Mouse (Mus musculus) kidney, adult 11 months (tissue): ENCODE results near the gene Fkbp6.

ENCODE experiments used
- DNase-seq: peaks from one replicate; pipeline ENCODE4 v3.0.0; 2022

The Fkbp6 gene

DNA sequence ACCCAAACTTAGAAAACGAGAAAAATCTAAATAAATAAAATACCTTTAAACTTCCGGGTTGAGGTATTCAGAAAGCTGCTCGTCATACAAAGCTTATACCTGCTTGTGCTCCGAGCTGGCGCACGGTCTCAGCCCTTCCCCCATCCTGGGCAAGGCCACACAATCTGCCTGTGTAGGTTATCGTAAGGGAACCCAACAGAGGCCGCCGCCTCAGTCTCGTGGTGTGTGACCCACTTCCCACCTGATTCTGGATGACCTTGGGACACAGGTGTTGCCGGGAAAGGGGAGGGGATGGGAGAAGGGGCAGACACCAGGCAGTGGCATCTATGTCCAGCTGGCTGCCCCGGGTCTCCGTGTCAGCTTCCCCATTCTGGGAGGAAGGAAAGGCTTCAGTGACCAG is 1.8 kb upstream of the Fkbp6 start:
- no peak for DNase-seq

DNA sequence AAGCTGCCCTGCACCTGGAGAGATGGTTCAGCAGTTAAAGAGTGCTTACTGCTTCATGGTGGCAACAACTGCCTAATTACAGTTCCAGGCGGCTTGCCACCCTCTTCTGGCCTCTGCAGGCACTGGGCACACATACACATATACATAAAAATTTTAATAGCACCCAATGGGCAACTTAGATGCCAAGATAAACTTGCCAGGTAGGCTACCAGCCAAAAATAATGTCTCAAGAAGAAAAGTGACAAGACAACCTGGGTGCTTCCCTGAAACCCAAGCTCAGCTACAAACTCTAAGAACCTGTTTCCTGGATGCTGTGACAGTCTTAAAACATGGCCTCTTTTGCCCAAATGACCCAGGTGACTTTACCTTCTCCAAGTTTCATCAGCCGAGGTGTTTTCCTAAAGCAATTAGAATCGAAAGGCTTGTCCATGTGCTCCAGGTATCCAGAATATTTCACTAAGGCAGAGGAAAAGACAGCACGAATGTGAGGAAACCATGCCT is 2.3 kb downstream of the Fkbp6 start:
- DNase-seq: no peak

DNA sequence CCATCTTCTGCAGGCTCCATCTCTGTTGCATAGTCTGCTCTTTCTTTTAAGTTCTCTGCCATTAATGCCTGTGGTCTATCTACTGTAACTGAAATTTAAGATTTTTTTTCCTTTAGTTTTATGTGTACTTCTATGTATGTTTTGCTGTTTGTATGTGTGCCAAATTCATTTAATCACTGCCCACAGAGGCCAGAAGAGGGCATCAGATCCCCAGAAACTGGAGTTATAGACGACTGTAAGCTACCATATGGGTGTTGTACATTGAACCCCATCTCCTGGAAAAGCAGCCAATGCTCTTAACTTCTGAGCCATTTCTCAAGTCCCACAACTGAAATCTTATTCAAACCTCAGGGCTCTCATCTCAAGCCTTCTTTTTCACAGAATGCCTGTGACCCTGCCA is 3.4 kb downstream of the Fkbp6 start:
- no peak for DNase-seq

DNA sequence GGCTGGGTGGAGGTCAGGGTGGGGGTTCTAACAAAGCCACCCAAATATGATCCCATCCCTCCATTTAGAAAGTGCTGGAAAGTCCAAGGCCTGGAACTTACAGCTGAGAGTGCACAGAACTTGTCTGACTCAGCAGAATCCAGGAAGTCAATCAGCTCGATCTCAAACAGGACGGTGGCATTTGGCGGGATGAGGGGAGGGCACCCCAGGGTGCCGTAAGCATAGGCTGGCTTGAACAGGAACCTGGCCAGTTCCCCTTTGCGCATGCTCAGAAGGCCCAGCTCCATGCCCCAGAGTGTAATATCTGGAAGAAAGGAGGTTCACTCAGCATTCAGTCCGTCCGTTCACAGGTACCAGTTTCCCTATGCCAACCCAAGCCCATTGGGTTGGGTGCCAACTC is 3.9 kb downstream of the Fkbp6 start:
- DNase-seq: peak; percentile 22

DNA sequence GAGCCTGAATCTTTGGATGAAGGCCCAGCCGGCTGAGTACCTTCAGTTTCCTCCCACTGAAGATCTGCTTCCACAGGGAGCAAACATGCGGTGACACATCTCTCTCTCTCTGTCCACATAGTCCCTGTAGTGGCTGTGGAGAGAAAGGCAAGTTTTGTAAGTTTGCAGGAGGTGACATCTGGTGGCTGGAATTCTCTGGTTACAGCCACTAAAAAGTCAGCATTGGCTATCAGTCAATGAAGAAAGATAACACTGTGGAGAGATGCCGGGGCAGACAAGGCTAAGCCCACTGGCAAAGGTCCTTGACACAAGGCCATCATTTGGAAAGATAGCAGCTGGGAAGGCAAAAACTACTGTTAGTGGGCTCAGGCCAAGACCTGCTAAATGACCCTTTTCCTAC is 12.3 kb downstream of the Fkbp6 start:
- no peak for DNase-seq

DNA sequence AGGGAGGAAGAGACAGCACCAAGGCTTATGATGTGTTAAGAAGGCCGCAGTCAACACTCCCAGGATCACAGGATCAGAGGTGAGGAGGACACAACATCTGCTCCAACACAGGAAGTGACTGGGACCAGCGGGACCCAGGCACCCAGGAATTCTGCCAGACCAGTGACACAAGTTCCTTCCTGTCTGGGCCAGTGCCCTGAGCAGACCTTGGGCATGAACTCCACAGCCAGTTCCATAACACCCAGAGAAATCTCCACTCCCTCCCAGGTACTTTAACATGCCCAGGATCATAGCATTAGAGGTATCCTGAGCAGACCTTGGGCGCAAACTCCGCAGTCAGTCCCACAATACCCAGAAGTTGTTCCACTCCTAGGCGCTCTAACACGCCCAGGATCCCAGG is 18.7 kb downstream of the Fkbp6 start:
- no peak for DNase-seq

DNA sequence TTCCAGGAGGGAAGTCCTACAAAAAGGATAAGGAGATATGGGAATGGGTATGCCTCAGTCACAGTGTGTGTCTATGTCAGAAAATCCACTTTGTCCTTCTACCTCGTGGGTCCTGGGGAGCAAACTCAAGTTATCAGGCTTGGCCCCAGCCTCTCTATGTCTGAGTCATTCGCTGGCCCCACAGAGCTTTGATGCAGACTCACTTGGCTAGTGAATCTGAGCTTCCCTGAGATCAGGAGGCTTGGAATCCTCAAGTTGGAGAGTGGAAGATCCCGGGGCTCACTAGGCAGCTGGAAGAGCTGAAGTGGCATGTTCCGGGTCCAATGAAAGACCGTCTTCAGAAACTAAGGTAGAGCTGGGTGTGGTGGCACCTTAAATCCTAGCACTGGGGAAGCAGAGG is 19.6 kb downstream of the Fkbp6 start:
- DNase-seq: no peak

DNA sequence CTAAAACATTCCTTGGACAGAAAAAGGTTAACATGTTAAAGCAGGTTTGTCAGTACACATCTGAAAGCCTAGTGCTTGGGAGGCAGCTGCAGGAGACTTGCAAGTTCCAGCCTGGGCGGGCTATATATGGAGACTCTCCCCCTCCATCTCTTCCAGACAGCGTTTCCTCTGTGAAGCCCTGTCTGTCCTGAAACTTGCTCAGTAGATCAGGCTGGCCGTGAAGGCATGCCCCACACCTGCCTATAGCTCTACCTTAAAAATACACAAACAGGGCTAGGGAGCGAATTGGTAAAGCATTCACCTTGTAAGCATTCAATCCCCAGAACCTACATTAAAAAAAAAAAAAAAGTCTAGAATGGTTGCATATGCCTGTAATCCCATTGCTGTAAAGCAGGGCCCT is 20.4 kb downstream of the Fkbp6 start:
- DNase-seq: no peak

DNA sequence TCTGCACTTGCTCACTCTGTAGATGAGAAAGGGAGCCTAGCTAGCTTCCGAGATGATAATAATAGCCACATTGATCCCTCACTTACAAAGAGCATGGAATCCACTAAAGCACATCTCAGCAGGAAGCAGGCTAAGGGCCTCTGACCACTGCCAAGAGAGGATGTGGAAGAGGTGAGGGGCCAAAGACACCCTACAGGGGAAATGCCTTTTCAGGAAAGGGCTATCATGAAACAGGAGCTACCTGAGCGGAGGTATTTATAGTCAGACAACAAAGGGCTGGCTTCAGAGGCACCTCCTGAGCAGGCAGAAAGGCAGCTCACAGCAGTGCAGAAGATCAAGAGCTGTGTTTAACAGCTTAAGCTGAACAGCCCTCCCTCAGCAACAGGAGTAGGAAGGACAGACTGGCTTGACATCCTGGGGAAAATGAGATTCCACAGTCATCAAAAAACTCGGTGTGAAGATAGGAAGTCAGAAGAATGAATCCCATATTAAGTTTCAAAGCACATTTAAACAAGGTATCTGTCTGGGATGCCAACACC is 23.7 kb downstream of the Fkbp6 start:
- DNase-seq: no peak

DNA sequence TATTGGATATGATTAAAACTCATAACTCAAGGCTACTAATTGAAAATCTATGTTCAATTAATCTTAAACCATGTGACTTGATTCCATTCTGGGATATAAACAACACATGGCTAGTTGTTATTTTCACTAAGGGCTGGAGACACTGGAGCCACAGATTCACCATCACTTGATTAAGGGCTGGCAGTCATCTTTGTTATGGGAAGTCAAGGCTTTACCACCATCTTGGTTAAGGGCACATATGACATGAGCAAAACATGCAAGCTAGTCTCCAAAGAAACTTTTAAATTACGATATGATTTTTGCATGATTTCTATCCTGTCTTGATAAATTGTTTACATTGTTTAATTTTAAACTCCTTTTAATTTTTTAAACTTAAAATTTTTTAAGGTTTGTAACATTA is 27.6 kb downstream of the Fkbp6 start:
- no peak for DNase-seq

DNA sequence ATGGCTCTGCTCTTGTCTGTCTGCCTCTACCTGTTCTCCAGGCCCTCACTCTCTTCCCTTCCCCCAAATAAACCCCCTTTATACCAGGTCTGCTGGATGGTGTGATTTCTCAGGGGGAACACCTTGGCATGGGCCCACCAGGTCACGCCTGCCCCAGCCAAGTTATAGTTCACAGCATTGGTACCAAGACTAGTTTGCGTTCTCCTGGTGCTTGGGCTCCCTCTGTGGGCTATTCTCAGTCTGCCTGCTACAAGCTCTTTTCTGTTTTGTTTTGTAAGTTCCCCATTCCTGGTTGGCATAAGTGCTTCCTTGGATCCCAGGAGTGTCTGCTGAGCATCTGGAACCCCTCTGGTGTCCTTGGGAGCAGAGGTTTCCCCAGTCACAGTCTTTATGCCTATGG is 30.0 kb downstream of the Fkbp6 start:
- no peak for DNase-seq

DNA sequence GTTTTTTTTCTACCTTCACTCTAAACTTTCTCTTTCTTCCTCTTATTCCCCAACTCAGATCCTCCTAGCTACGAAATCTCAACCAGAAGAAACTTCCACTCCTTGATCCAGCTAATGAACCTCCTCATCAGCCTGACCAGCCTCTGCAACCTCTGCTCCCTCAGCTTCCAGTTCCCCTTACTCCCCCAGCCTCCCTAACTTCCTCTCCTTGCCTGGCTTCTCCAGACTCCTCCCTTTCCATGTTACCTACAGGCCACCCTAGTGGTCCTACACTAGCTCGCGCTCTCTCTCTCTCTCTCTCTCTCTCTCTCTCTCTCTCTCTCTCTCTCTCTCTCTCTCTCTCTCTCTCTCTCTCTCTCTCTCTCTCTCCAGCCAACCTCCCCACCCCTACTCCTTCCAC is 33.7 kb downstream of the Fkbp6 start:
- no peak for DNase-seq

DNA sequence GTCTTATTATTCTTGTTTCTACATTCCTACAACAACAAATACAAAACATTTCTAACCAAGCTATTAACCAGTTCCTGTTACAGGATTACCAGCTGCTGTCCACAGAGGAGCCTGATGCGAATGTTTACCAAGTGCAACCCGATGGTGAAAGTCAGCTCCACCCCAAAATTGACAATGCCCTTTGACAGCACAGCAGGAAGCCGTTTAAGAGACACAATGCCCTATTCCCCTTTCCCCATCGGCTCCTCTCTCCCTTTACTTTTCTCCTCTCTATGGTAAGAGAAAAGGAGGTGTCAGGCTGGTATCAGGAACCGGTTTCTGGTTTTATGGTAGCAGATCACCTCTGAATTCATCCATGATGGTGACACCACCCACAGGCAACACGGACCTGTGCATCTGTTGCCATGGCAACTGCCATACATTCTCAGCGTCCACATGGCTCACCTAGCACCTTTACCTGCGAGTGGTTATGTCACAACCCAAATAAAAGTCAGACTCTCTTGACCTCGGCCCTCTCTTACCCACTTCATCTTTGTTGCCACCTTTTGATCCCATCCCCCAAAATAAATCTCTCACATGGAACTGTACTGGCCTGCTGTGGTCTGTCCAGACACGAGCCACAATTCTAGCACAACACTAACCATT is 43.4 kb downstream of the Fkbp6 start:
- no peak for DNase-seq

DNA sequence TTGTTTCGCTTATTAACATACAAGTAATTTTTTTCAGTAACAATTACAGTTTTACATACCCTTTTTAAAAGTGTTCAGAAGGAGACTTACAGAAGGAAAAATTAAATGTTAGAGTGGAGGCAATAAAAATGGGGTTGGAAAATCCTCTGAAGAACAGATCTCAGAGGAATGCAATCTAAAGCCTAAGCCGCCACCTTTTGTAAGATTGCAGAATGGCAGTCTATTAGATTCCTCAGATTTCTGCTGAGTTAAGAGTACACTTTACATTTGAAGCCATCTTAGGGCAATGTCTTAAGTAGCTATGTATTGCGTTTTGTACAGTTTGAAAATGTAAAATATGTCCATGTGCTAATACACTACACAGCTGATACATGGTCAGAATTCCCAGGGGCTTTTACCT is 47.4 kb downstream of the Fkbp6 start:
- no peak for DNase-seq

DNA sequence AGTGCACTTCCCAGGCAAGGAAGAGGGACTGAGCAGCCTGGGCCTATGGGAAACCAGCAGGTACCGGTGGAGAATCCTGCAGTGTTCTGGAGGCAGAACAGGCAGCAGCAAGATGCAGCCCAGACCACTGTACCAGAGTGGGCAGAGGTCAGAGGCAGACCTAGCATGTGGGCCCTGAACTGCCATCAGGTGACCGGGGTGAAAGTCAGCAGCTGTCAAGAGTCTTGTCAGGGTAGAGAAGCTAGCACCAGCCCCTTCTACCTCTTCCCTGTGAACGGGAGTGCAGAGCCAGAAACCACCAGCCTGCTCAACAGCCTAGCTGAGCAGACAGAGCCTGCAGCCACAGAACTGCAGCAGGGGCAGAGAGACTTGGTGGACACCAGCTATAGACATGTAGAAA is 47.9 kb downstream of the Fkbp6 start:
- no peak for DNase-seq

DNA sequence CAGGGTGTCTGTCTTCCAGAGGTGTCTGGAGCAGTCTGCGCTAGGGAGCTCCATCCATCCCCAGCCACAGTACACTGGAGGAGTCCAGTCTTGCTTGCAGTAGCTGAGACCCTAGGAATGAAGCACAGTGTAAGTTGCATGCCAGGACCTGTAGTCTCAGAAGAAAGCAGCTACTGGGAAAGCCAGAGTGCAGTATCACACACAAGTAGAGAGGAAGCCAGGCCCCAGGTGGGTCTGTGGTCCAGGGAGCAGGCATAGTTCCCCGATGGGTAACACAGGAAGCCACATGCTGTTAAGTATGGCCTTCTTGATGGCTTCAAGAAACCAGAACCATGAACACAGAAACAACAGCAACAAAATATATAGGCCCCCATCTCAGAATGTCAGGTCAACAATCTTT is 57.8 kb downstream of the Fkbp6 start:
- DNase-seq: no peak

DNA sequence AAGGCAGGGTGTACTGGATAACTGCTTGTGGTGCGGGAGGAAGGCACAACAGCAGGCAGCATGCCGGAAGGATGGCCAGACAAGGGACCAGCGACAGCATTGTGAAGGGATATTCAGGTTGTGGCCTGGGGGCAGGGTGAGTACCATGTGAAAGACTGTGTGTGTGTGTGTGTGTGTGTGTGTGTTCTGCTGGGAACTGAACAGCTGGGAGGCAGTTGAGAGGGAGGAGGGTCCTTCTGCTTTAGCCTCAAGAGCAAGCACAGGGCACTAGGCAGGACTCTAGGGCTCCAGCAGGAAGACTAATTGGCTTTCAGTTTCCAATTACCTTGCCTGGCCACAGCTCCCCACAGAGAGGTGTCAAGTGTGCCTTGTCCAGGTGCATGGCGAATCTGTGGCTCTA is 58.7 kb downstream of the Fkbp6 start:
- DNase-seq: no peak

DNA sequence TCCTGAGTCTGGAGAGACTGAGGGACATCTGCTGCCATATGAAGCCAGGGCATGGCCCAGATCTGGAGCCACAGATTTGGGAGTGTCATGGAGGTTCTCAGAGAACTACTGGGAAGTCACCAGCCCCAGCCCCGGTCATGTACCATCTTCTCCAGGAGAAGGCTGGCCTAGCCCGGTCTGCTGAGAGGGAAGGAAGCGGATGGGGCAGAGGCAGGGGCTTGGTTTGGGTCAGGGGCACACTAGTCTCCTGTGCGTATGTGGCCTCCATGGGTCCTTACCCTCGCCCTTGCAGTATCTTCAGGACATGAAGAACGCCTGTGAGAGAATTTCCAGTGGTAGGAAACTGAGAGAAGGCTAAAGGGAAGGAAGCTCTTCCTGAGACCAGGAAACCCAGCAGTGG is 59.1 kb downstream of the Fkbp6 start:
- DNase-seq: no peak

DNA sequence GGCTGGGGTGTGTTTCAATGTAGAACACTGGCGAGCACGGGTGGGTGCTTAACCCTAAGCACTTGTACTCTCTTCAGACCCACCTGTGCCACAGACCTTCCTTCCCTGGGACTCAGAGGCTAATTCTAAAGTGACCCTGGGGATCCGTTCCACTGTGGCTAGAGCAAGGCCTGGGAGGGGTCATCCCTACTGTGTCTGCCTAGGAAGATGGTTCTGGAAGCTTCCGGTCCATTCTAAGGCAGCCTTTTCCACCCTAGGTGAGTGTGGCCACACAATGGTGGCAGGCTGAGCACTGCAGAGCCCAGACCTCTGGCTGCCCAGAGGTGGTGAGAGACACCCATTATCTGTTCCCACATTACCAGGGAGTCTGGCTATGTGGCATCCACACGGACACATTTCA is 62.9 kb downstream of the Fkbp6 start:
- no peak for DNase-seq

DNA sequence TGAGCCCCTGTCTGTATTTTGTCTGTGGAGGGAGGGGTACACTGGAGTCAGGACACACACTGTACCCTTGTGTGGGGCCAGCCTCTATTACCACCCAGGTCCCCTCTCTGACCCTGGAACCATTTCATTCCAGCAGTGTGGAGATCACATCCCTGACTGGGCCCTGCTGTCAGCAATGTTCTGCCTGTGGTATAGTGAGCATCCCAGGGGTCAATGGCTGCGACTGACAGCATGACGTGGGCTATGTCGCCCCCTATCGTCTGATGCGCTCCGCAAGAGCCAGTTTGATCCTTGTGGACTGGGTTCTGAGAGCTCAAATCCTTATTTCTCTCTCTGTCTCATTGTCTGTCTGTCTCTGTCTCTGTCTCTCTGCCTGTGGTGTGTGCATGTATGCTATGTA is 63.7 kb downstream of the Fkbp6 start:
- DNase-seq: peak; percentile 48

DNA sequence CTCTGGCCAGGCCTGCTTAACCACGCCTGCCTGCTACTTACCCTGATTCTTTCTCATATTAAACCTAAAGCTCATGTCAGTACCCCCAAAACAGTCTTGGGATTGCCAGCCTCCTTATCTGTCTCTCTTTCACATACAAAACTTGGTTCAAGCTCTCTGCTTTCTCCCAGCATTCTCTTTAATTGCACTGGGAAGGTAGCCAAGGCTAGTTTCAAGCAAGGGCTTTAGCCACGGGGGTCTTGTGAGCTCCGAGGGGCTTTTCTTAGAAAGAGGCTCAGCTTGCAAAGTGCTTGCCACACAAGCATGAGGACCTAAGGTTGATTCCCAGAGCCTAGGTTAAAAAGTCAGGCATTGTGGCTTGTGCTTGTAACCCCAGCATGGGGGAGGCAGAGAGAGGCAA is 64.6 kb downstream of the Fkbp6 start:
- DNase-seq: no peak

DNA sequence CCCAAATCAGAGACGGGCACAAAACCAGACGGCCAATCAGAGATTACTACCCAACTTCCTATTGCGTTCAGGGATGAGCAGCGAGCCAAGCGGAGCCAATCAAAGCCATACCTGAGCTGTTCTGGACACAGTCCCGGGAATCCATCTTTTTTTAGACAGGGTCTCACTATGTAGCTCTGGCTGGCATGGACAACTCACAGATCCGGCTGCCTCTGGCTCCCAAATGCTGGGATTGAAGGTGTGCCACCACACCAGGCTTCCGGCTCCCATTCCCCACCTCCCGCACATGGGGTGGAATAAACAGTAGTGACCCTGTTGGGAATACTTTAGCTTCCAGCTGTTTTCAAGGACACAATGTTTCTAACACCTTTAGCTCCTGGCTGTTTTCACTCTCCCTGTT is 69.6 kb downstream of the Fkbp6 start:
- no peak for DNase-seq

DNA sequence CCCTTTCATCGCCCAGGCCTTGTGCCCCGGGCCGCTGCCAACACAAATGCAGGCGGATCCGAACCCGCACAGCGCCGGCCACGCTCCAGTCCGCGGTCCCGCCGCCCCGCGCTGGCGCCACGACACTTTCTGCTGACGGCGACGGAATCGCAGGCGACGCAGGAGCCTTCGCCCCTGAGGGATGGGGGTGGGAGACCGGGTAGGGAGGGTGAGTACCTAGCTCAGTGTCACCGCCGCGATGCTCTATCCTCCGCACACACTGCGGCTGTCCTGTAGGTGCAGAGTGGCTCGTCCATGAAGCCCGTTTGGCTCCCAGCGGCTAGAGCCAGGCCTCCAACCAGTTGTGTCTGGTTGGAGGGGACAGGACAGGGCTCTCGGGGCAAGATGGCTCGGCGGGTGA is 73.2 kb downstream of the Fkbp6 start:
- DNase-seq: no peak

DNA sequence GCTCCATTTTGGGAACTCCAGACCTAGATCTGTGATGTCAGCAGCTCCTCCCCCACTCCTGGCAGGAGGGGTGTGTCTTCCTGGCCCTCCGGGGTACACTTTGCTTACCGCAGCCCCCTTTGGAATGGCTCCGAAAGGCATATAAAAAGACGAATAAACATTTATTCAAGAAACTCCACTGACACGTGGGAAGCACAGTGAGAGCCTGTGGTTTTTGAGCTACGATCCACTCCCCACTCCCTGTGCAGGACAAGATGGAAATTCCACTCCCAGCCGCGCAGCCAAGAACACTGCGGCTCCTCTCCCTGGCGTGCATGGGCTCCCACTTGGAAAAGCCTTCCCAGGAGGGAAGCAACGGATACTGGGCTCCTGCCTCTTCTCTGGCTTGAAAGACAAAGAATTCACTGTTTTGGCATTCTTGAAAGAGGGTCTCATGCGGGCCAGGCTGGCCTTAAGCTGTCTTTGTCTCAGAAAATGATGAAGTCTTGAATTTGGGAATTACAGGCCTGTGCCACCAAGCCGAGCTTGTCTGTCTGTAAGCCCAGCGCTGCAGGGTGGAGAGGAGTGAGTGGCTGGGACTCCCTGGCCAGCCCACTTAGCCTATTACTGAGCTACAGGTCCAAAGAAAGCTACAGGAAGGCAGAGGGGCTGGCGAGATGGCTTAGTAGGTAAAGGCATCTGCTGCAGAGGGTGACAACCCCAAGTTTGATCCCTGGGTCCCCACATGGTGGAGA is 75.0 kb downstream of the Fkbp6 start:
- no peak for DNase-seq
